Mouse (Mus musculus): ENCODE measurements around the gene Lrmda. TPM values are rescaled to one million over a fixed set of nuclear protein-coding genes. Genes with fewer than 3 reads are reported as not detected.

The Lrmda gene
- total RNA-seq, 2 experiments from 2014 or later, result 0.57 to 0.62 TPM

GRCm38 (mm10) chr14:22688399-22688798 lies 668.9 kb downstream of the Lrmda start:
- no peak for DNase-seq (ENCODE audit: low spot score in 2 of 2)

GRCm38 (mm10) chr14:22695448-22695847 lies 675.9 kb downstream of the Lrmda start:
- no peak for DNase-seq (ENCODE audit: low spot score in 2 of 2)

GRCm38 (mm10) chr14:22695931-22696365 lies 676.4 kb downstream of the Lrmda start:
- no peak for DNase-seq (ENCODE audit: low spot score in 2 of 2)

GRCm38 (mm10) chr14:22700236-22700635 lies 680.7 kb downstream of the Lrmda start:
- no peak for DNase-seq (ENCODE audit: low spot score in 2 of 2)

GRCm38 (mm10) chr14:22700690-22701089 lies 681.2 kb downstream of the Lrmda start:
- no peak for DNase-seq (ENCODE audit: low spot score in 2 of 2)

GRCm38 (mm10) chr14:22707958-22708701 lies 688.6 kb downstream of the Lrmda start:
- no peak for DNase-seq (ENCODE audit: low spot score in 2 of 2)

GRCm38 (mm10) chr14:22710071-22710661 lies 690.7 kb downstream of the Lrmda start:
- DNase-seq (ENCODE audit: low spot score in 2 of 2), result no peak

- DNase-seq (ENCODE audit: low spot score in 2 of 2), result no peak
Measured at GRCm38 (mm10) chr14:22712388-22712787, 692.9 kb downstream of the Lrmda start.

- no peak for DNase-seq (ENCODE audit: low spot score in 2 of 2)
Measured at GRCm38 (mm10) chr14:22715581-22716378, 696.3 kb downstream of the Lrmda start.

GRCm38 (mm10) chr14:22719968-22720367 lies 700.5 kb downstream of the Lrmda start:
- DNase-seq (ENCODE audit: low spot score in 2 of 2), result no peak

- no peak for DNase-seq (ENCODE audit: low spot score in 2 of 2)
Measured at GRCm38 (mm10) chr14:22721845-22722244, 702.3 kb downstream of the Lrmda start.

- no peak for DNase-seq (ENCODE audit: low spot score in 2 of 2)
Measured at GRCm38 (mm10) chr14:22727548-22727947, 708.0 kb downstream of the Lrmda start.

GRCm38 (mm10) chr14:22728611-22729223 lies 709.2 kb downstream of the Lrmda start:
- DNase-seq (ENCODE audit: low spot score in 2 of 2), result no peak

- no peak for DNase-seq (ENCODE audit: low spot score in 2 of 2)
Measured at GRCm38 (mm10) chr14:22738603-22739002, 719.1 kb downstream of the Lrmda start.

GRCm38 (mm10) chr14:22742527-22742926 lies 723.0 kb downstream of the Lrmda start:
- DNase-seq (ENCODE audit: low spot score in 2 of 2), result no peak

- no peak for DNase-seq (ENCODE audit: low spot score in 2 of 2)
Measured at GRCm38 (mm10) chr14:22743264-22743663, 723.8 kb downstream of the Lrmda start.

- no peak for DNase-seq (ENCODE audit: low spot score in 2 of 2)
Measured at GRCm38 (mm10) chr14:22744701-22745100, 725.2 kb downstream of the Lrmda start.

GRCm38 (mm10) chr14:22745263-22745881 lies 725.9 kb downstream of the Lrmda start:
- no peak for DNase-seq (ENCODE audit: low spot score in 2 of 2)

- DNase-seq (ENCODE audit: low spot score in 2 of 2), result no peak
Measured at GRCm38 (mm10) chr14:22745882-22746480, 726.5 kb downstream of the Lrmda start.

GRCm38 (mm10) chr14:22747816-22748215 lies 728.3 kb downstream of the Lrmda start:
- no peak for DNase-seq (ENCODE audit: low spot score in 2 of 2)

- DNase-seq (ENCODE audit: low spot score in 2 of 2), result no peak
Measured at GRCm38 (mm10) chr14:22750409-22750808, 730.9 kb downstream of the Lrmda start.
